Mouse (Mus musculus) macrophage (primary cell): Measurements from ENCODE around the gene Cts7. TPM values are rescaled to one million over a fixed set of nuclear protein-coding genes. Genes with fewer than 3 reads are reported as not detected.

Experiments
- H3K27ac ChIP-seq: fragments of 350-480 bp; formaldehyde crosslinking; 2 replicates; pipeline ENCODE4 v1.9.0; 2021
- H3K36me3 ChIP-seq: fragments of 350-480 bp; formaldehyde crosslinking; 2 replicates; pipeline ENCODE4 v1.9.0; 2021; ENCODE audit errors: inconsistent target
- H3K4me3 ChIP-seq: fragments of 350-480 bp; formaldehyde crosslinking; 2 replicates; pipeline ENCODE4 v1.9.0; 2021; ENCODE audit errors: inconsistent target
- H3K79me2 ChIP-seq: fragments of 350-480 bp; formaldehyde crosslinking; 2 replicates; pipeline ENCODE4 v1.9.0; 2021; ENCODE audit errors: inconsistent target
- polyA plus RNA-seq: library from polyadenylated mRNA; stranded (reverse); fragments of 250-400 nt; gene quantifications from 3 replicates; pipeline ENCODE4 v1.2.4, GENCODE M21; 2018; ENCODE audit warnings: inconsistent platforms
- total RNA-seq, 78 experiments: library from RNA; depleted of rRNA; stranded (reverse); fragments of 250-400 nt; gene quantifications; 1 replicate in 9 of 78; 2 replicates in 24 of 78; 3 replicates in 43 of 78; 4 replicates in 2 of 78; pipeline ENCODE4 v1.2.4; 2018; ENCODE audit warnings: inconsistent platforms in 56 of 78

Gene Cts7
- not detected for total RNA-seq (2018; cell fraction: chromatin; rRNA removed)
- not detected for total RNA-seq (2018; cell fraction: cytosol; rRNA removed)
- not detected for total RNA-seq (2018; cell fraction: nucleus; rRNA removed)
- polyA plus RNA-seq: not detected in 3 replicates

GRCm38 (mm10) chr13:61358097-61358496 is at the start of gene Cts7:
Gene Cts7 (minus strand): TSS chr13:61358197.
- no peaks in the 10 kb centered on the region for H3K79me2 ChIP-seq
- no peaks in the 10 kb centered on the region for H3K36me3 ChIP-seq

More at GRCm38 (mm10) chr13:61358097-61358496, at the start of gene Cts7:
- Histone ChIP-seq H3K4me3 (no peak within 1 kb of the TSS), H3K27ac (no peak within 1 kb of the TSS)

Other genes with a start within 250 kb of the Cts7 start
- not detected in 3 replicates for gene Ctsr, start 193.9 kb downstream of the Cts7 start, polyA plus RNA-seq
- gene Cts6, start 154.8 kb downstream of the Cts7 start, polyA plus RNA-seq: not detected in 3 replicates
- not detected in 3 replicates for gene Cts8, start 102.8 kb downstream of the Cts7 start, polyA plus RNA-seq
- not detected in 3 replicates for gene Gm49398, start 69.4 kb downstream of the Cts7 start, polyA plus RNA-seq
- gene Ctsm, start 183.6 kb upstream of the Cts7 start, polyA plus RNA-seq: not detected in 3 replicates
- not detected in 3 replicates for gene Gm49352, start 210.0 kb upstream of the Cts7 start, polyA plus RNA-seq
- not detected in 3 replicates for gene Cts3, start 211.9 kb upstream of the Cts7 start, polyA plus RNA-seq